Mouse (Mus musculus) granulocyte monocyte progenitor cell, adult 5-6 weeks (primary cell): ENCODE data around the gene Mpv17l2. TPM values are rescaled to one million over a fixed set of nuclear protein-coding genes. Genes with fewer than 3 reads are reported as not detected.

Experiments used
- ATAC-seq: replicated peaks from 2 replicates; pipeline ENCODE4 v1.8.0; 2016; ENCODE audit warnings: mild to moderate bottlenecking, moderate TSS enrichment, inconsistent platforms; ENCODE audit not compliant: poor library complexity, severe bottlenecking
- total RNA-seq, 2 experiments: library from RNA; stranded (forward) in 1 of 2; stranded (reverse) in 1 of 2; fragments of 200-712, 200-1000 nt in 1 of 2; fragments of >200 nt in 1 of 2; fragmentation: Nextera tagmentation in 1 of 2; gene quantifications; 2 replicates each; pipeline ENCODE4 v1.2.3; 2014 to 2017

Mpv17l2 gene
- total RNA-seq, 2 experiments from 2014 or later, result 9.0 to 41.1 TPM

GRCm38 (mm10) chr8:70769359-70769758, 8.6 kb upstream of the Mpv17l2 start:
- ATAC-seq, result peak; percentile 69

- no peak for ATAC-seq
Measured at GRCm38 (mm10) chr8:70768956-70769355, 8.2 kb upstream of the Mpv17l2 start.

DNA sequence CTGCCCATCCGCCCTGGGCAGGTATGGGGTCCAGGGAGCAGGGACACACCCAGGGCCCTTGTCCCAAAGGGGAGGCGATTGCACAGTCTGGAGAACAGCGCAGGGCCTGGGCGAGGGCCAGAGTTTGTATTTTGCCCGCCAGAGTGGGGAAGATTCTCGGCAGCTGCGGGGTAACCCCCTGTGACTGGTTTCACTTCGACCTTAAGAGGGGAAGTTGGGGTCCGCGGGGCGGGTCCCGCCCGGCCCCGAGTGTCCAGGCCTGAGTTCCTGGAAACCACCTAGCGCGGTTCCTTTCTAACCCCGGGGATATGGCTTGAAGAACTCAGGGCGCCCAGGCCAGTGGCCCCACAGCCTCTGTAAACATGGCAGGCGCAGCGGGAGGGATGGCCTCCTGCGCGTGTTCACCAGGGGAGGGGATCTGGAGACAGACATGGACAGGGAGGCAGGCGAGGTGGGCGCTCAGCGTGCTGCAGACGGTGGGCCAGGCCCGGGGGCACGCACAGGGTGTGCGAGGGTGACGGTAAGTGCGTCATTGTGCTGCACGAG, 7.6 kb upstream of the Mpv17l2 start:
- peak; percentile 46 for ATAC-seq

DNA sequence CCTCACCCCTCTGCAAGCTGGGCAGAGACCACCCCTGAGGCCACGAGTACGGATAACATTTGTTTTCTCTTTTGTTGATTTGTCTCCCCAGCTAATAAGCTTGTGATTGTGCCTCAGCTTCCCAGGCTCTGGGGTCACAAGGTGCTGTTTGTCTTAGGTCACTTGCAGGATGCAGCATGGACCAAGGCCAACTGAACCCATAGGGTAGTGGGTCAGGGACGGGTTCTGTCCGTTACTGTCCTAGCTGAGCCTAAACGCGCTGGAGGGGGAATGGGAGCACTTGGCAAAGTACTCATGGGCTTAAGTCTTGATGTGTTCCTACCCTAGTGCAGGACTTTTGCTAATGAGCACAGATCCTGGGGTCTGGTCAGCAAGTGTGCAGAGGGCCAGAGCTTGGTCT, 6.8 kb upstream of the Mpv17l2 start:
- ATAC-seq, result no peak

DNA sequence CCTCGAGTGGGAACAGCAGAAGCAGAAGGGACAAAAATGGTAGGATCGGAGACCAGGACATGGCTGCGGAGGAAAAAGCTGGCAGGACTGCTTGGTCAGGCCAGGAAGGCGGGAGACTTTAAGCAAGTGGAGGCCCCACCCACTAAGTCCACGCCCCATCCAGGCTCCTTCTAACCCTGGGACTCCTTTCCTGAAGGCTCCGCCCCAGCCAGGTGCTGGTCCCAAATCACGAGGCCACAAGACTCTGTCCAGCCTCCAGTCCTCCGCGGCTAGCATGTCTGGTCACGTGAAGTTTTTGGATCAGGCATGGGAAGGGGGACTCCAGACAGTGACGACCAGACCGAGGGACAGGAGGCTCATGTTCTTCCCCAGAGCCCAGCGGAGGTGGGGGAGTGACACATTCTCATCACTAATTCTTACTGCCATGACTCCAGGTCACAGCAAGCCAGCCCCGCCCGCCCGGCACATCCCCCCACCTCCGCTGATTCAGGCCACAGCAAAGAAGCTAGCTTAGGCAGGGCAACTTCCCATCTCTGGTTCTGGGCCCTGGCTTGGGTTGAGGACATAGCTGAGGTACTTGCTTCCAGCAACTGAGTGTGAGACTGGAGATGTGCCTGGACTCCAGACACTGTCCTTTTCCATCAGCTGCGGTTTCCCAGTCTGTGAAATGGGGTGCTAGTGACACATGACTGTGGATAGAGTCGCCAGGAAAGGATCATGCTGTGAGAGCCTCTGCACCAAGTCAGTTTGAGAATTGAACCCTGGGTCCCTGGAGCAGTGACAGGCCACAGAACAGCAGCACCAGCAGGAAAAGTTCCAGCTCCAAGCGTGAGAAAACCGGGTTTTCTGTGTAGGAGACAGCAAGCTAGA, 6.1 kb upstream of the Mpv17l2 start:
- peak; percentile 21; the same call in 1 of the 2 replicates for ATAC-seq

DNA sequence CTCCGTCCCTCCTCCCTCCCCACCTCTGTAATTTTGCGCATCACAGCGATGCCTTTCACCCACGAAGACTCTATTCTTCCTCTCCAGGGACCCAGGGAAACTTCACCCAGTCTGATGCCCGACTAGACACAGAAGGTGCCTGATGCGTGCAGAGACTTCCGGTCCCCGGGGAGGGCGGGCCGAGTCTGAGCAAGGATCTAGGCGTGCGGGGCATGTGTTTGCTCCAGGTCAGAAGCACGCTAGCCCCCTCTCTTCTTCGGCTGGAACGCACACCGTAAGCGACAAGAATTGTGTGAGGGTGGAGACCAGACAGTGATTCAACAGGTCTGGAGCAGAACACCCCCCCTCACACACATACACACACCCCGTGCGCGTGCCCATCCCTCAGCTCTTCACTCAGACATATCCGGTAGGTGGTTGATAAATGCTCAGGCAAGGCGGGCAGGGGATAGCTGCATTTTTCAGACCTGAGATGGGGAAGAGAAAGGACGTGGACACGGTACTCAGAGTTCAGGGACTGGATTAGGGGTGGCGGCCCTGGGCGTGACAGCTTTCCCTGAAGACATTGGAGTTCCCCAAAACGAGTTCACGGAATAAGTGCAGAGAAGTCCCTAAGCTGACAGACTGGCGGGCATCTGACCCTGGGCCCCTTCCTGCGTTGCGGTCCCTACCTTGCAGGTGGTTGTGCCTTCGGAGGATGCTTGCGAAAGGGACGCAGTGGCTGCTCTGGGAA, 5.3 kb upstream of the Mpv17l2 start:
- ATAC-seq, result peak; percentile 5; the same call in 1 of the 2 replicates

GRCm38 (mm10) chr8:70765329-70765728, 4.6 kb upstream of the Mpv17l2 start:
- ATAC-seq, result no peak

DNA sequence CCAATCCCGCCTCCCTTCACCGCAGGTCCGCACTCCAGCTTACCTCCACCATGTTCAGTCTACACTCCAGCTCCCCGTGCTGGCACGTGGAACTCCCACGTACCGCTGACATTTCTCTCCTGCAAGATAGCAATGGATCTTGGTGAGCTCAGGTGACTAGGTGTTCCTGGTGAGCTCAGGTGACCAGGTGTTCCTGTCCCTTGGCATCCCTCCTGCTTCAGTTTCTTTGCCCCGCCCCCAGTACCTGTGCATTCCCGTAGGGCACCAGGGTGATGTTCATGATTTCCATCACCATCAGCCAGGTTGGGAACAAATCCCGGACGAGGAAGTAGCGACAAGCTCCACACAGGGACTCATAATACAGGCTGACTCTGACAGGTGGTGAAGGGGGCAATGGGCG, 3.9 kb upstream of the Mpv17l2 start:
- no peak for ATAC-seq

DNA sequence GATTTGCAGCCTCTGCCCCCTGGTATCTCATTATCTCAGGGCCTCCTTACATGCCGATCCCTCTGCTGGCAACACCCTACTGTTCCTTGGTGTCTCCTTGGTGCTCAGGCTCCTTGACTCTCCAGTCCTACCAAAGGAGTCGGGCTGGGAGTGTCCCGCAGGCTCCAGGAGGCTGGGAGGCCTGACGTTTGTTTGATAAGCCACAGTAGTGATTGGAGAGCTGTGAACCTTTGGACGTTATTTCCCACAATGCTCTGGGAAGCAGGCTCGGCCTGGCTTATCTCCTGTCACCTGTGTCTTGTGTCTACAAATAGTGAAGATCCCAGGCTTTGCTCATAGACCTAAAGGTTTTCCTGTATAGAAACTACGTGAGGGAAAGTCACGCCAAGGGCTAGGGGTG, 3.3 kb upstream of the Mpv17l2 start:
- no peak for ATAC-seq

GRCm38 (mm10) chr8:70763354-70763753, 2.6 kb upstream of the Mpv17l2 start:
- no peak for ATAC-seq

GRCm38 (mm10) chr8:70762118-70762517, 1.4 kb upstream of the Mpv17l2 start:
- no peak for ATAC-seq

DNA sequence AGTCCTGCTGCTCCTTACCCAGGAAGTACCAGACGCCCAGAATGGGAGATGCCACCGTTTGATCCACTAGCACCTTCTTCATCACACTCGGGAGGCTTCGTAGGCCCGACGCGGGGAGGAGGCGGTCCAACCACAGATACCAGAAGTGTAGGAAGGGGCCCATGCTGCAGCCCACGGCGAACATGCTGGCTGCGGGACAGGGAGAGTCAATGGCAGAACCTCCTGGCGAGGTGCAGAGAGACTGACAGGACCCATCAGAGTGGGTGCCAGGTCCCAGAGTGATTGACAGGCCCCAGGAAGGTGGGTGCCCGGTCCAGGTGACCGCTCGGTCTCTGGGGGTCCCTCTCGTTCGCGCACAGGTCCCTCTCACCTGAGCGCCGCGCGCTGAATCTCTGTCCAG, 396 bp downstream of the Mpv17l2 start:
- ATAC-seq, result no peak

DNA sequence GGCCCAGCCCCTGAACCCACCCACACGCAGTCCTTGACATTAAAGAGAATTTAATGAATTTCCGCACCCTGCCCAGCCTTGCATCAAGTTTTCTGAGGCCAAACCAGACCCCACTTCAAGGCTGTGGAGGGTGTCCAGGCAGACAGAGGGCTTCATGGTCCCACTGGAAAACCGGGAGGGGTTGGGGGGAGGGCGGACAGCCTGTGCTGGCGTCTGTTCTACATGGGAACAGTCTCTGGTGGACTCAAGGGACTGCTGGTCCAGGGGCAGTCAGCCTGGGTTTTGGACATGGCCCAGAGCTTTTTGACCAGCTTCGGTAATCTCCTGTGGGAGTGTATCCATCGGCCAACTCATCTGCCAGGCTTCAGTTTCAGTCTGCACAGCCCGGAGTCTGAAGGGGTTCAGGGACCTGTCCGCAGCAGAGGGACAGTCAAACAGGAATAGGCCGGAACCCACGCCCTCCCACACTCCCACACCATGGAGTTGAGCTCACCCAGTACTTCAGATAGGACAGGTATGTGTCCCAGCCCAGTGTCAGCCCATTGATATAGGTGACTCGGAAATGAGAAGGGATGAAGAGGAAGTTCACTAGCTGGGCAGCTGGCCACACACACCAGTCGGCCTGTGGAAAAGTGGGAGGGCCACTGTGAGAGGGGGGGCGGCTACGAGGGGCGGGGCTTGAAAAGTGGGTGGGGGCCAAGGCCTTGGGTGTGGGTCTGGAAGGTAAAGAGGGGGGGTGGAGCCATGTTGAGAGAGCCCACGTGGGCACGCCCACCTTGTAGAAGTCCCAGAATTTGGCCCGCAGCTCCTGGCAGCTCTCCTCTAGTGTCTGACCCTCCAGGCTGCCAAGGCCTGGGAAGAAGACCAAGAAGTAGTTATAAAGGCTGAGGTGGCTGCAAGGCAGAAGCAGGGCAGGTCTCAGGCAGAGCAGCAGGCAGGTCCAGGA, 1.9 kb downstream of the Mpv17l2 start:
- ATAC-seq, result no peak

DNA sequence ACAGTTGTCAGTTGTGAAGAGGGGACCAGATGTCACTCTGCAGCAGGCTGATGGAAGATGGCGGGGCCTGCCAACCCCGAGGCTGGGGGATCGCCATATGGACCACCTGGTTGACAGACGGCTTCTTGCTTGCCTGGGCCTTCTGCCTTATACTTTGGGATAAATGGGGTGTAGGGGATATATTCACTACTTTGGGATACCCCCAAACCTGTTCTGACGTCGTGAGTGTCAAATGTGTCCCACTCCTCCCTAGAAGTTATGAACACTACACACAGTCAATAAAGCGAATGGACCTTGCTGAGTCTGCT, 2.5 kb downstream of the Mpv17l2 start:
- ATAC-seq, result no peak

- ATAC-seq, result no peak
Measured at GRCm38 (mm10) chr8:70757523-70758307, 3.0 kb downstream of the Mpv17l2 start.

- no peak for ATAC-seq
Measured at GRCm38 (mm10) chr8:70756476-70757040, 4.2 kb downstream of the Mpv17l2 start.

GRCm38 (mm10) chr8:70755661-70756475, 4.9 kb downstream of the Mpv17l2 start:
- ATAC-seq, result no peak

DNA sequence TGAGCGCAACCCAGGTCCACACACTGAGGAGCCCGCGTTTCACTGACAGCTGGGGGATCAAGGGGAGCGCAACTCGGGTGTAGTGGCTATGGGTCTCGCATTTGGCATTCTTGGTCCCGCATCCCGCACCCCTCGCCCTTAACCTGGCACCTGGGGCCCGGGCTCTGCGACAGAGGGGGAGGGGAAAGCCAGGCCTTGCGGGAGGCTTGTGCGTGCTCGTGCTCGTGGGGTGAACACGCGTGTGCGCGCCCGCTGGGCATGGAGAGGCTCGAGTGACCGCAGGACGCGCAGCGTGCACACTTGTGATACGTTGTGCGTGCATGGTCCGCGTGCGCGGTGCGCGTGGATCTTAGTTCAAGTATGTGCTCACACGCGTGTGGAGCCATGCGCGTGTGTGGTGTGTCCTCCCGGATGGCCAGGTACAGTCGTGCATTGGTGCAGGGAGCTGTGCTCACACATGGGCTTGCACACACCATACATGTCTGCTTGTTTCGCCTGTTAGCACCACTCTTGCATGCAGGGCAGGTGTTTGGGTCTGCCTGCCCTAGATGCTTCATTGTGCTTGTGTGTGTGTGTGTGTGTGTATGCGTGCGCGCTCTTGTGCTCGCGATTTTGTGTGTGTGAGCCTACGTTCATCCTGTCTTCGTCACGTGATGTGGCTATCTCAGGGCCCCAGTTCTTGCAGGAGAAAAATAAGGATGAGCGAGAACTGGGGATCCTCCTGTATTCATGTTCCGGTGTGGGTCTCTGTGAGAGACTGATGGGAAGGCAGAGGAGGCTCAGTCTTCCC, 5.7 kb downstream of the Mpv17l2 start:
- ATAC-seq, result no peak
